Mouse (Mus musculus): ENCODE measurements around the gene Cep131. TPM values are rescaled to one million over a fixed set of nuclear protein-coding genes. Genes with fewer than 3 reads are reported as not detected.

Cep131 gene
- polyA plus RNA-seq, 1 experiment from 2014 or later, result 16.0 TPM

- Histone ChIP-seq H3K9ac (ENCODE audit: low read depth, low read length) (no peak overlapping the region), H3K4me1 (ENCODE audit: control insufficient read depth, insufficient read depth, low read length) (peaks cover 7% of the 10 kb centered on the region; the same call in 1 of the 2 replicates), H3K27me3 (ENCODE audit: control insufficient read depth, insufficient read depth, low read length) (no peaks in the 10 kb centered on the region), H3K27ac (ENCODE audit: low read depth, low read length) (no peak overlapping the region), H3K4me3 (ENCODE audit: low read depth, low read length) (no peak overlapping the region), H3K36me3 (ENCODE audit: control insufficient read depth, insufficient read depth, low read length) (peaks cover 17% of the 10 kb centered on the region; the same call in 1 of the 2 replicates), H3K4me2 (no peak overlapping the region), H3K9me3 (replicated peaks; ENCODE audit: control insufficient read depth, low read length) (no peaks in the 10 kb centered on the region)
- 51% methylated on average over 17 of the region's 17 CpGs for WGBS (ENCODE audit: insufficient replicate concordance)
- ATAC-seq (replicated peaks; ENCODE audit: insufficient number of reproducible peaks, low FRiP score, low TSS enrichment), result no peak
These were observed 18.8 kb downstream of the Cep131 start for GRCm38 (mm10) chr11:120067834-120068233.

DNA sequence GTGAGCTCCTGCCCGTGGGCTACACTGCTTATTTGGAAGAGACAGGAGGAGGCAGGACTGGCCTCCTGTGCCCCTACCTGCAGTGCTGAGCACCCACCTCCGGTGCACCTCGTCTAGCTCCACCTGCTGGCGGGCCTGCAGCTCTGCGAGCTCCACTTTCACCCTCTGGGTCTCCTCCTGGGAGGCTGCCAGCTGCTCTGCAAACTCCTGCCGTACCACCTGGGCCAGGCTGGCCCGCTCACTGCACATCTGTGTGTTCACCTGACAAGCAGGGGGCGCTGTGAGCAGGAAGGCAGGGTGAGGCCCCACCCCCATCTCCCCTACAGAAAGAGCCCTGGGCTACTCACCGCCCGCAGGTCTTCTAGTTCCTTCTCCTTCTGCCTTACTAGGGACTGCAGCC, 21.3 kb downstream of the Cep131 start:
- H3K36me3 ChIP-seq (ENCODE audit: control insufficient read depth, insufficient read depth, low read length), result peaks cover 9% of the 10 kb centered on the region; the same call in 1 of the 2 replicates
- ATAC-seq (replicated peaks; ENCODE audit: insufficient number of reproducible peaks, low FRiP score, low TSS enrichment), result no peak
- WGBS (ENCODE audit: insufficient replicate concordance), result 25% methylated on average over 10 of the region's 10 CpGs
- H3K27me3 ChIP-seq (ENCODE audit: control insufficient read depth, insufficient read depth, low read length), result no peaks in the 10 kb centered on the region
- H3K27ac ChIP-seq (ENCODE audit: low read depth, low read length), result no peak overlapping the region
- peaks cover 7% of the 10 kb centered on the region; the same call in 1 of the 2 replicates for H3K4me1 ChIP-seq (ENCODE audit: control insufficient read depth, insufficient read depth, low read length)
- H3K9ac ChIP-seq (ENCODE audit: low read depth, low read length), result peak overlapping the region; percentile 58
- H3K9me3 ChIP-seq (replicated peaks; ENCODE audit: control insufficient read depth, low read length), result no peaks in the 10 kb centered on the region
- H3K4me3 ChIP-seq (ENCODE audit: low read depth, low read length), result no peak overlapping the region
- H3K4me2 ChIP-seq, result peak overlapping the region; percentile 49

- no peak overlapping the region for H3K9ac ChIP-seq (ENCODE audit: low read depth, low read length)
- H3K4me2 ChIP-seq, result no peak overlapping the region
- H3K4me3 ChIP-seq (ENCODE audit: low read depth, low read length), result no peak overlapping the region
- WGBS (ENCODE audit: insufficient replicate concordance), result 86% methylated on average over 11 of the region's 11 CpGs
- H3K36me3 ChIP-seq (ENCODE audit: control insufficient read depth, insufficient read depth, low read length), result peaks cover 9% of the 10 kb centered on the region; the same call in 1 of the 2 replicates
- no peaks in the 10 kb centered on the region for H3K27me3 ChIP-seq (ENCODE audit: control insufficient read depth, insufficient read depth, low read length)
- ATAC-seq (replicated peaks; ENCODE audit: insufficient number of reproducible peaks, low FRiP score, low TSS enrichment), result no peak
- H3K27ac ChIP-seq (ENCODE audit: low read depth, low read length), result no peak overlapping the region
- H3K9me3 ChIP-seq (replicated peaks; ENCODE audit: control insufficient read depth, low read length), result no peaks in the 10 kb centered on the region
- H3K4me1 ChIP-seq (ENCODE audit: control insufficient read depth, insufficient read depth, low read length), result peaks cover 7% of the 10 kb centered on the region; the same call in 1 of the 2 replicates
These were observed 22.0 kb downstream of the Cep131 start for GRCm38 (mm10) chr11:120064668-120065040.

DNA sequence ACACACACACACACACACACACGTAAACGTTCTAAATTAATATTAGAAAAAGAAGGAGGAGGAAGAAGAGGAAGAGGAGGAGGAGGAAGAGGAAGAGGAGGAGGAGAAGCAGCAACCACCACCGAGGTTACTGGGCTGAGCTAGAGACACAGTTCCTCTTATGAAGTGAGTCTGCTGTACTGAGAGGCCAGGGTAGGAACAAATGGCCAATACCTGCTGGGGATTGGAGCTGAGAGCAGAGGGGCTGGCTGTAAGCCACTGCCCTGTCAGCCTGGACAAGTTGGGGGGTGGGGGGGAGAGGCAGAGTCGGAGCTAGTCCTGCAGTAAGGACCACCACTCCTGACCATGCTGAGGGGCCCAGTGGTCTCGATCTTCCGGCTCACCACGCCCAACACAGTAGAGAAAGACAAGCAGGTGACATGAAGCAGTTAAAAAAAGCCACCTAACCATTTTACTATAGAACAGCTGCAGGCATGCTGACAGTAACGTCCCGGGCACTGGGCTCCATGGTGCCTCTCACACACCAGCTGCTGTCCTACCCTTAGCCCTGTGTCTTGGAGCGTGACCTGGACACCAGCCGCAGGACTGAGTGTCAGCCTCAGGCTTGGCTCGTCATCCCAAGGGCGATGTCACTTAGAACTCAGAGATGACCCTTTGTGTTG, 22.5 kb downstream of the Cep131 start:
- Histone ChIP-seq H3K4me2 (no peak overlapping the region), H3K27me3 (ENCODE audit: control insufficient read depth, insufficient read depth, low read length) (no peaks in the 10 kb centered on the region), H3K4me1 (ENCODE audit: control insufficient read depth, insufficient read depth, low read length) (peaks cover 7% of the 10 kb centered on the region; the same call in 1 of the 2 replicates), H3K27ac (ENCODE audit: low read depth, low read length) (no peak overlapping the region), H3K4me3 (ENCODE audit: low read depth, low read length) (no peak overlapping the region), H3K9ac (ENCODE audit: low read depth, low read length) (no peak overlapping the region), H3K9me3 (replicated peaks; ENCODE audit: control insufficient read depth, low read length) (no peaks in the 10 kb centered on the region), H3K36me3 (ENCODE audit: control insufficient read depth, insufficient read depth, low read length) (peaks cover 9% of the 10 kb centered on the region; the same call in 1 of the 2 replicates)
- no peak for ATAC-seq (replicated peaks; ENCODE audit: insufficient number of reproducible peaks, low FRiP score, low TSS enrichment)
- WGBS (ENCODE audit: insufficient replicate concordance), result 86% methylated on average over 13 of the region's 13 CpGs

- 77% methylated on average over 5 of the region's 5 CpGs for WGBS (ENCODE audit: insufficient replicate concordance)
- ATAC-seq (replicated peaks; ENCODE audit: insufficient number of reproducible peaks, low FRiP score, low TSS enrichment), result no peak
These were observed 23.3 kb downstream of the Cep131 start for GRCm38 (mm10) chr11:120063326-120063725.

GRCm38 (mm10) chr11:120060634-120061033, 26.0 kb downstream of the Cep131 start:
- Histone ChIP-seq H3K4me1 (ENCODE audit: control insufficient read depth, insufficient read depth, low read length) (peaks cover 2% of the 10 kb centered on the region; the same call in 1 of the 2 replicates), H3K4me2 (no peak overlapping the region), H3K27me3 (ENCODE audit: control insufficient read depth, insufficient read depth, low read length) (no peaks in the 10 kb centered on the region), H3K4me3 (ENCODE audit: low read depth, low read length) (no peak overlapping the region), H3K9ac (ENCODE audit: low read depth, low read length) (no peak overlapping the region), H3K27ac (ENCODE audit: low read depth, low read length) (no peak overlapping the region), H3K36me3 (ENCODE audit: control insufficient read depth, insufficient read depth, low read length) (no peaks in the 10 kb centered on the region), H3K9me3 (replicated peaks; ENCODE audit: control insufficient read depth, low read length) (no peaks in the 10 kb centered on the region)
- WGBS (ENCODE audit: insufficient replicate concordance), result 82% methylated on average over 8 of the region's 8 CpGs
- ATAC-seq (replicated peaks; ENCODE audit: insufficient number of reproducible peaks, low FRiP score, low TSS enrichment), result no peak

More at GRCm38 (mm10) chr11:120063326-120063725, 23.3 kb downstream of the Cep131 start:
- Histone ChIP-seq H3K4me2 (no peak overlapping the region), H3K9me3 (replicated peaks; ENCODE audit: control insufficient read depth, low read length) (no peaks in the 10 kb centered on the region), H3K27me3 (ENCODE audit: control insufficient read depth, insufficient read depth, low read length) (no peaks in the 10 kb centered on the region), H3K4me3 (ENCODE audit: low read depth, low read length) (no peak overlapping the region), H3K9ac (ENCODE audit: low read depth, low read length) (no peak overlapping the region), H3K36me3 (ENCODE audit: control insufficient read depth, insufficient read depth, low read length) (peaks cover 9% of the 10 kb centered on the region; the same call in 1 of the 2 replicates), H3K4me1 (ENCODE audit: control insufficient read depth, insufficient read depth, low read length) (peaks cover 7% of the 10 kb centered on the region; the same call in 1 of the 2 replicates), H3K27ac (ENCODE audit: low read depth, low read length) (no peak overlapping the region)

- no peak overlapping the region for H3K27ac ChIP-seq (ENCODE audit: low read depth, low read length)
- H3K27me3 ChIP-seq (ENCODE audit: control insufficient read depth, insufficient read depth, low read length), result no peaks in the 10 kb centered on the region
- H3K4me3 ChIP-seq (ENCODE audit: low read depth, low read length), result no peak overlapping the region
- WGBS (ENCODE audit: insufficient replicate concordance), result 78% methylated on average over 12 of the region's 12 CpGs
- no peaks in the 10 kb centered on the region for H3K36me3 ChIP-seq (ENCODE audit: control insufficient read depth, insufficient read depth, low read length)
- no peak overlapping the region for H3K4me2 ChIP-seq
- H3K4me1 ChIP-seq (ENCODE audit: control insufficient read depth, insufficient read depth, low read length), result peaks cover 11% of the 10 kb centered on the region
- H3K9ac ChIP-seq (ENCODE audit: low read depth, low read length), result no peak overlapping the region
- ATAC-seq (replicated peaks; ENCODE audit: insufficient number of reproducible peaks, low FRiP score, low TSS enrichment), result no peak
- no peaks in the 10 kb centered on the region for H3K9me3 ChIP-seq (replicated peaks; ENCODE audit: control insufficient read depth, low read length)
These were observed 30.5 kb downstream of the Cep131 start for GRCm38 (mm10) chr11:120055953-120056732.

DNA sequence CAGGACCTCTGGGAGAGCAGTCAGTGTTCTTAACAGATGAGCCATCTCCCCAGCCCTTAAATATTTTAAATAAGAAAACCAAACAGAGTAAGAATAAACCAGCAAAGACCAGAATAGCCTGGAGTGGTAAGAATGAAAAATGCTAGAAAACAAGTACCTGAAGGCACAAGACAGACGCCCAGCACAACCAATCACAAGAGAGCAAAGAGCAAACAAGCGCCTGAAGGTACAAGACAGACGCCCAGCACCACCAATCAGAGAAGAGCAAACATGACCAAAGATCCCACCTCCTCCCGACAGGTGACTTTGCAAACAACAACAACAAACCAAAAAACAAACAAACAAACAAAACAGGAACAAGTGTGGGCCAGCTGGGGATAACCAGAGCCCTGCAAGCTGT, 32.8 kb downstream of the Cep131 start:
- Histone ChIP-seq H3K27ac (ENCODE audit: low read depth, low read length) (no peak overlapping the region), H3K4me2 (no peak overlapping the region), H3K4me3 (ENCODE audit: low read depth, low read length) (no peak overlapping the region), H3K27me3 (ENCODE audit: control insufficient read depth, insufficient read depth, low read length) (peaks cover 4% of the 10 kb centered on the region), H3K9ac (ENCODE audit: low read depth, low read length) (no peak overlapping the region), H3K9me3 (replicated peaks; ENCODE audit: control insufficient read depth, low read length) (no peaks in the 10 kb centered on the region), H3K4me1 (ENCODE audit: control insufficient read depth, insufficient read depth, low read length) (peaks cover 13% of the 10 kb centered on the region), H3K36me3 (ENCODE audit: control insufficient read depth, insufficient read depth, low read length) (no peaks in the 10 kb centered on the region)
- no peak for ATAC-seq (replicated peaks; ENCODE audit: insufficient number of reproducible peaks, low FRiP score, low TSS enrichment)
- WGBS (ENCODE audit: insufficient replicate concordance), result 86% methylated on average over 4 of the region's 4 CpGs
